Comparison of ENCODE assay signal across 17 mouse cellular contexts in the genomic region with DNA sequence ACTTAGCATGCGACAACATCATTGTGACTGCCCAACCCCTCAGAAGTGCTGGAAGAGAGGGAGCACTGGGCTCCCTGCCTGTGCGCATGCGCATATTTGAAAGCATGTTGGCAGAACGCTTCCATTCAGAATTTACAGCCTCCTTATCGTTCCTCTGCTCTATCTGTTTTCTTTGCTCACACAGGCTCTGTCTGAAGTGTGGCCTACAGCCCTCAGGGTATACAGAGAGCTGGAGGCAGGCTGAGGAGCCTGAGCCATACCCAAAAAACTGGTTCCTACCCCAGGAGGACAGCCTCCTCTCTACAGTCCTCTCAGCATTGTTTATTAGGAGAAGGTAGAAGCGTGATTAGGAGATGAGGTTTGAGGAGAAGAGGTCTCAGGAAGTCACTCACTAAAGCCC.
"Had no signal": no experiment of that assay in that cellular context is flagged by ENCODE, and none has a peak within 500 bp of the region (broad histone marks: within the 10 kb centered on the region; RNA-seq: fewer than 3 reads in every experiment).

No protein-coding gene starts in this region.

- H3K4me1 ChIP-seq: limb, embryonic 13.5 days; liver, embryonic 12.5 days; liver, embryonic 15.5 days had no signal

- H3K4me3 ChIP-seq: layer of hippocampus, adult 2 months; limb, embryonic 10.5 days; limb, embryonic 13.5 days; liver, embryonic 12.5 days; liver, embryonic 15.5 days had no signal

- ATAC-seq: liver, embryonic 12.5 days had no signal

- H3K36me3 ChIP-seq: limb, embryonic 10.5 days; limb, embryonic 13.5 days; liver, embryonic 12.5 days; liver, embryonic 15.5 days had no signal

- H3K27me3 ChIP-seq: limb, embryonic 13.5 days; liver, embryonic 12.5 days; liver, embryonic 15.5 days had no signal

- H3K4me2 ChIP-seq: limb, embryonic 13.5 days; liver, embryonic 12.5 days; liver, embryonic 15.5 days; midbrain, embryonic 11.5 days had no signal

- DNase-seq: kidney, adult 9 months; kidney, postnatal 36 days; layer of hippocampus, adult 9-11 months; liver; lung, adult 2 months; lung, postnatal 14 days; lung, postnatal 4 days; midbrain, embryonic 14.5 days; thymus, adult 18-20 months; thymus, postnatal 36 days had no signal

- H3K9me3 ChIP-seq: limb, embryonic 10.5 days; limb, embryonic 13.5 days; liver, embryonic 12.5 days; liver, embryonic 15.5 days had no signal

- H3K9ac ChIP-seq: limb, embryonic 13.5 days; liver, embryonic 12.5 days; liver, embryonic 15.5 days had no signal

- H3K27ac ChIP-seq: kidney, postnatal 0 days; layer of hippocampus, adult 2 months; limb, embryonic 10.5 days; limb, embryonic 13.5 days; liver, embryonic 12.5 days; liver, embryonic 15.5 days had no signal
